Mouse (Mus musculus): Measurements from ENCODE around the gene Kremen2.

Gene Kremen2

GRCm38 (mm10) chr17:23738836-23739201 is 6.8 kb downstream of the Kremen2 start:
- ATAC-seq (ENCODE audit: insufficient number of reproducible peaks, low FRiP score, low TSS enrichment): no peak

- ATAC-seq (ENCODE audit: insufficient number of reproducible peaks, low FRiP score, low TSS enrichment): no peak
Observed at GRCm38 (mm10) chr17:23737493-23738445, 7.9 kb downstream of the Kremen2 start.

GRCm38 (mm10) chr17:23734341-23734740 is 11.3 kb downstream of the Kremen2 start:
- no peak for ATAC-seq (ENCODE audit: insufficient number of reproducible peaks, low FRiP score, low TSS enrichment)

- no peak for ATAC-seq (ENCODE audit: insufficient number of reproducible peaks, low FRiP score, low TSS enrichment)
Observed at GRCm38 (mm10) chr17:23730441-23730840, 15.2 kb downstream of the Kremen2 start.

GRCm38 (mm10) chr17:23726758-23727142 is 18.9 kb downstream of the Kremen2 start:
- ATAC-seq (ENCODE audit: insufficient number of reproducible peaks, low FRiP score, low TSS enrichment): peak; percentile 73

- peak; percentile 74 for ATAC-seq (ENCODE audit: insufficient number of reproducible peaks, low FRiP score, low TSS enrichment)
Observed at GRCm38 (mm10) chr17:23725999-23726757, 19.5 kb downstream of the Kremen2 start, which contains the start of gene Pkmyt1. Gene Pkmyt1, plus strand, starts transcription at chr17:23726336.

GRCm38 (mm10) chr17:23725477-23725876 is 20.2 kb downstream of the Kremen2 start:
- no peak for ATAC-seq (ENCODE audit: insufficient number of reproducible peaks, low FRiP score, low TSS enrichment)

GRCm38 (mm10) chr17:23722376-23723125 is 23.1 kb downstream of the Kremen2 start, which contains the start of gene 1520401A03Rik:
Gene 1520401A03Rik, minus strand, starts transcription at chr17:23722783.
- ATAC-seq (ENCODE audit: insufficient number of reproducible peaks, low FRiP score, low TSS enrichment): no peak

GRCm38 (mm10) chr17:23721886-23722285 is 23.7 kb downstream of the Kremen2 start:
- no peak for ATAC-seq (ENCODE audit: insufficient number of reproducible peaks, low FRiP score, low TSS enrichment)

GRCm38 (mm10) chr17:23719455-23719854 is 26.2 kb downstream of the Kremen2 start:
- ATAC-seq (ENCODE audit: insufficient number of reproducible peaks, low FRiP score, low TSS enrichment): no peak

- ATAC-seq (ENCODE audit: insufficient number of reproducible peaks, low FRiP score, low TSS enrichment): no peak
Observed at GRCm38 (mm10) chr17:23717003-23717402, 28.6 kb downstream of the Kremen2 start.

- 0 out of 2 replicates have a peak, but pooled peaks have one; percentile 45 for ATAC-seq (ENCODE audit: insufficient number of reproducible peaks, low FRiP score, low TSS enrichment)
Observed at GRCm38 (mm10) chr17:23706212-23706611, 39.4 kb downstream of the Kremen2 start.

- no peak for ATAC-seq (ENCODE audit: insufficient number of reproducible peaks, low FRiP score, low TSS enrichment)
Observed at GRCm38 (mm10) chr17:23705525-23706104, 40.0 kb downstream of the Kremen2 start.

GRCm38 (mm10) chr17:23704741-23705140 is 40.9 kb downstream of the Kremen2 start:
- no peak for ATAC-seq (ENCODE audit: insufficient number of reproducible peaks, low FRiP score, low TSS enrichment)

GRCm38 (mm10) chr17:23703301-23703700 is 42.3 kb downstream of the Kremen2 start:
- no peak for ATAC-seq (ENCODE audit: insufficient number of reproducible peaks, low FRiP score, low TSS enrichment)

GRCm38 (mm10) chr17:23700079-23700478 is 45.6 kb downstream of the Kremen2 start:
- ATAC-seq (ENCODE audit: insufficient number of reproducible peaks, low FRiP score, low TSS enrichment): peak; percentile 100

- ATAC-seq (ENCODE audit: insufficient number of reproducible peaks, low FRiP score, low TSS enrichment): peak; percentile 40; the same call in 1 of the 2 replicates
Observed at GRCm38 (mm10) chr17:23699131-23700077, 46.2 kb downstream of the Kremen2 start.

- no peak for ATAC-seq (ENCODE audit: insufficient number of reproducible peaks, low FRiP score, low TSS enrichment)
Observed at GRCm38 (mm10) chr17:23695801-23696200, 49.8 kb downstream of the Kremen2 start.

GRCm38 (mm10) chr17:23694491-23694890 is 51.1 kb downstream of the Kremen2 start:
- no peak for ATAC-seq (ENCODE audit: insufficient number of reproducible peaks, low FRiP score, low TSS enrichment)
